Mouse (Mus musculus): ENCODE measurements at regions not wholly inside any gene's neighbourhood (a gene's known extent, or its start where the extent isn't known, plus 50 kb on each side); places are given as distances from the start of the nearest gene placed in this dataset.

- Histone ChIP-seq H3K4me3 (ENCODE audit: control insufficient read depth in 1 of 2, insufficient read depth in 1 of 2, low read depth in 2 of 2, low read length in 2 of 2) (no peak overlapping the region), H3K27me3 (ENCODE audit: control insufficient read depth in 1 of 2, insufficient read depth in 2 of 2, low read length in 2 of 2) (no peaks in the 10 kb centered on the region), H3K9ac (ENCODE audit: control insufficient read depth, low read depth, low read length, poor library complexity, severe bottlenecking) (no peak overlapping the region), H3K36me3 (ENCODE audit: control insufficient read depth in 1 of 2, insufficient read depth in 2 of 2, low read length in 2 of 2) (peaks cover 0 to 15% of the 10 kb centered on the region in 2 experiments; a peak in 2 of 4 replicates), H3K27ac (ENCODE audit: control insufficient read depth, low read depth, low read length) (no peak overlapping the region), H3K4me1 (ENCODE audit: control insufficient read depth in 1 of 2, insufficient read depth in 2 of 2, low read length in 2 of 2) (peaks cover 2 to 4% of the 10 kb centered on the region in 2 experiments; a peak in 3 of 4 replicates), H3K9me3 (replicated peaks; ENCODE audit: insufficient read depth, low read length) (no peaks in the 10 kb centered on the region), H3K79me2 (ENCODE audit: control insufficient read depth, insufficient read depth, low read length, poor library complexity) (no peaks in the 10 kb centered on the region)
- TF ChIP-seq NELFE (IDR thresholded peaks at IDR 0.05; ENCODE audit: low read depth, low read length): no peak
- TF ChIP-seq TCF12 (IDR thresholded peaks at IDR 0.05; ENCODE audit: low read depth, low read length): no peak
- TF ChIP-seq SMC3 (IDR thresholded peaks at IDR 0.05; ENCODE audit: low read depth, low read length): no peak
- TF ChIP-seq MAFK (IDR thresholded peaks at IDR 0.05; ENCODE audit: borderline replicate concordance, low read depth, low read length): no peak
- no peak for TF ChIP-seq RAD21 (IDR thresholded peaks at IDR 0.05; ENCODE audit: low read depth, low read length)
- TF ChIP-seq ZC3H11A (IDR thresholded peaks at IDR 0.05; ENCODE audit: low read depth, low read length): no peak
- TF ChIP-seq ETS1 (IDR thresholded peaks at IDR 0.05; ENCODE audit: low read depth, low read length): no peak
- TF ChIP-seq ZMIZ1 (IDR thresholded peaks at IDR 0.05; ENCODE audit: low read depth, low read length): no peak
- no peak for TF ChIP-seq GATA1 (IDR thresholded peaks at IDR 0.05; ENCODE audit: low read depth, low read length)
- no peak for TF ChIP-seq POLR2AphosphoS5 (IDR thresholded peaks at IDR 0.05; ENCODE audit: borderline replicate concordance, low read depth, low read length)
- no peak for TF ChIP-seq KAT2A (conservative IDR thresholded peaks at IDR 0.05; ENCODE audit: low read depth, low read length)
- TF ChIP-seq CHD1 (IDR thresholded peaks at IDR 0.05; ENCODE audit: low read depth, low read length): no peak
- TF ChIP-seq POLR2AphosphoS2 (IDR thresholded peaks at IDR 0.05; ENCODE audit: low read length): no peak
- no peak for TF ChIP-seq MYB (IDR thresholded peaks at IDR 0.05; ENCODE audit: low read depth, low read length)
- TF ChIP-seq CHD2 (IDR thresholded peaks at IDR 0.05; ENCODE audit: low read length): no peak
- TF ChIP-seq HCFC1 (IDR thresholded peaks at IDR 0.05; ENCODE audit: low read depth, low read length): no peak
- DNase-seq (ENCODE audit: low read depth, low spot score): no peak
These were observed 54.1 kb upstream of the Cd55 start for GRCm38 (mm10) chr1:130516641-130517040.

GRCm38 (mm10) chr1:130515316-130515715, 52.8 kb upstream of the Cd55 start:
- Histone ChIP-seq H3K36me3 (ENCODE audit: control insufficient read depth in 1 of 2, insufficient read depth in 2 of 2, low read length in 2 of 2) (peaks cover 0 to 15% of the 10 kb centered on the region in 2 experiments; a peak in 2 of 4 replicates), H3K27me3 (ENCODE audit: control insufficient read depth in 1 of 2, insufficient read depth in 2 of 2, low read length in 2 of 2) (no peaks in the 10 kb centered on the region), H3K9me3 (replicated peaks; ENCODE audit: insufficient read depth, low read length) (no peaks in the 10 kb centered on the region), H3K27ac (ENCODE audit: control insufficient read depth, low read depth, low read length) (no peak overlapping the region), H3K9ac (ENCODE audit: control insufficient read depth, low read depth, low read length, poor library complexity, severe bottlenecking) (no peak overlapping the region), H3K4me1 (ENCODE audit: control insufficient read depth in 1 of 2, insufficient read depth in 2 of 2, low read length in 2 of 2) (peaks cover 2 to 4% of the 10 kb centered on the region in 2 experiments; a peak in 3 of 4 replicates), H3K4me3 (ENCODE audit: control insufficient read depth in 1 of 2, insufficient read depth in 1 of 2, low read depth in 2 of 2, low read length in 2 of 2) (no peak overlapping the region), H3K79me2 (ENCODE audit: control insufficient read depth, insufficient read depth, low read length, poor library complexity) (no peaks in the 10 kb centered on the region)
- no peak for TF ChIP-seq SMC3 (IDR thresholded peaks at IDR 0.05; ENCODE audit: low read depth, low read length)
- no peak for TF ChIP-seq ETS1 (IDR thresholded peaks at IDR 0.05; ENCODE audit: low read depth, low read length)
- TF ChIP-seq BHLHE40 (IDR thresholded peaks at IDR 0.05; ENCODE audit: borderline replicate concordance, low read depth, low read length): no peak
- TF ChIP-seq POLR2AphosphoS2 (IDR thresholded peaks at IDR 0.05; ENCODE audit: low read length): no peak
- no peak for TF ChIP-seq E2F4 (IDR thresholded peaks at IDR 0.05; ENCODE audit: borderline replicate concordance, low read depth, low read length)
- DNase-seq (ENCODE audit: low read depth, low spot score): no peak

Data from MEL (cell line).